Mouse (Mus musculus) cortical plate, adult 2 months (tissue): Measurements from ENCODE around the gene H60b. TPM values are rescaled to one million over a fixed set of nuclear protein-coding genes. Genes with fewer than 3 reads are reported as not detected.
A peak's percentile ranks its signal among the peaks of the same experiment; 100 is the strongest.
"Not testable (repeated sequence)": the region's sequence is repeated elsewhere in the genome, so short reads cannot be mapped to it uniquely, and the experiment has no call there.

ENCODE experiments used
- H3K27ac ChIP-seq: fragments of 200-500 bp; 2 replicates; pipeline ENCODE4 v1.5.1; 2012; ENCODE audit warnings: low read length, control low read depth, inconsistent platforms; ENCODE audit not compliant: insufficient read depth
- H3K4me1 ChIP-seq: fragments of 200-500 bp; 2 replicates; pipeline ENCODE4 v1.6.1; 2011; ENCODE audit warnings: low read length; ENCODE audit not compliant: control insufficient read depth, insufficient read depth
- H3K4me3 ChIP-seq: fragments of 200-500 bp; 2 replicates; pipeline ENCODE4 v1.5.1; 2011; ENCODE audit warnings: mild to moderate bottlenecking, low read length, control low read depth; ENCODE audit not compliant: insufficient read depth
- CTCF ChIP-seq: fragments of 200-500 bp; IDR thresholded peaks from 2 replicates; pipeline ENCODE4 v1.5.1; 2011; ENCODE audit warnings: mild to moderate bottlenecking, control low read depth, low read length; ENCODE audit not compliant: insufficient read depth; ENCODE audit errors: extremely low read depth
- POLR2A ChIP-seq: fragments of 200-500 bp; IDR thresholded peaks from 2 replicates; pipeline ENCODE4 v1.6.1; 2011; ENCODE audit warnings: mild to moderate bottlenecking, low read length, control low read depth; ENCODE audit not compliant: insufficient read depth; ENCODE audit errors: extremely low read depth
- polyA plus RNA-seq: library from polyadenylated mRNA; depleted of rRNA; stranded (reverse); fragments of >200 nt; gene quantifications from 2 replicates; pipeline ENCODE4 v1.2.3, GENCODE M21; 2012

The H60b gene
- polyA plus RNA-seq, 1 experiment = 0.46 TPM

DNA sequence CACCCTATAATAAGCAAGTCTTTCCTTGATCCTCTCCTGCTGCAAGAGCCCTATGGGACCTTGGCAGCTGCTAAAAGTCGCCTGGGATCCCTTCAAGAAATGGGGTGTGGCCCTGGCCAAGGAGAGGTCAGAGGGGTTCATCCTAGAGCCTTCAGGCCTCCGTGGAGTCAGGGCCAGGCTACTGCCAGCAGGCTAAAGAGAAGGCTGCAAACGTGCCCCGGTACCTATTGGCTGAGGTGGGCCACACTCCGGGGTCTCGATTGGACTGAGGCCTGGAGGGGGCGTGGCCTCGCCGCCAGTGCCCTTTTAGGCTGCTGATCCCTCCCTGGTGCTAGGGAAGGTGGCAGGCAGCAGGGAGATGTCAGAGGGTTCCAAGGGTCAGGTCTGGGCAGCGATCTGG, 32.6 kb downstream of the H60b start:
- not testable (repeated sequence) for H3K27ac ChIP-seq, H3K4me3 ChIP-seq

DNA sequence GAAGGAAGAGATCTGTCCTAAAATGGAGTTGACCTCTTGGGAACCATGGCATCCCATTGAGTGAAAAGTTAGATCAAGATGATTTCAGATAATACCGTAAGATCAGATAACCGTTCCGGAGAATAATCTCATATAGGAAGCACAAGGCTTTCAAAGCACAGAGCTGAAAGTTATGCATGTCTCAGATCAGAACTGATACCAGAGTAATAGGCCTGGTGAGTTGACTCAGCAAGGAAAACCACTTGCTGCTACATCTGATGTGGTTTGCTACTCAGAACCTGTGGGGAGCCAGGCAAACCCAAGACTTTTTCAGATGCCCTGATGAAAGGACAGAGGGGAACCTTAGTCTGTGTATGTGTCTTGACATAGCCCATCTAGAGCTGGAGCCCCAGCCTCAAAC, 43.0 kb downstream of the H60b start:
- not testable (repeated sequence) for H3K4me3 ChIP-seq, H3K27ac ChIP-seq, H3K4me1 ChIP-seq

More for the DNA sequence above, 32.6 kb downstream of the H60b start:
- not testable (repeated sequence) for H3K4me1 ChIP-seq

DNA sequence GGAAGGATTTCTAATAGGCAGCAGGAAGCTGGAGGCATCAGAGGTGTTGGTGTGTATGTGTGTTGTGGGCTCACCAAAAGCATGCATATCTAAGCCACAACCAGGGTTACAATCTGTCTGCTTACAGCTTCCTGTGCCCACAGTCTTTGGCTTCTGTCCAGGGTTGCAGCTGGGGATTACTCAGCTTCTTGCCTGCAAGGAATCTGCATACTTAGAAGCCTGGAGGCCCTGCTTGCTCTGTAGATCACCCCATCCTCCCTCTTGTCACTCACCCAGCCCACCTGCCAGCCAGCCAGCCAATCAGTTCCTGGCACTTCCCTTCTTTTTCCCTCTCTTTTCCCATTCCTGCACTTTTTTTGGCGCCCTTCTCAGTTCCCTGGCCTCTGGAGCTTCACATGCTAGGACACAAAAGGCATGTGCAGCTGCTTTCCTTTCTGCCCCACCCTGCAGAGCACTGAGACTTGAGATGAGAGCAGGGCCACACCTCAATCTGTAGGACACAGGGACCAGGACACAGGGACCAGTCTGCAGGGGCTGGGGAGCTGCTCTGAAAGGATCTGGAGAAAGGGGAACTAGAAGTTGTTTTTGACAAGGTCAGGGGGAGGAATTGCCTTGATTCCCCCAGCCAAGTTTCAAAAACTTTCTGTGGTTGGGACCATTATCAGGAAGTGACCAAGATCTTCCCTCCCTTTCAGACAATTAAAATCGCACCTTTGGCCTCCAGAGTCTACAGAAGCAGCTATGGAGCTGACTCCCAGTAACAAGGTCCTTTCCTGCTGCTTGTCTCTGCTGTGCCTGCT, 44.6 kb downstream of the H60b start:
- not testable (repeated sequence) for H3K4me1 ChIP-seq, H3K4me3 ChIP-seq, H3K27ac ChIP-seq

DNA sequence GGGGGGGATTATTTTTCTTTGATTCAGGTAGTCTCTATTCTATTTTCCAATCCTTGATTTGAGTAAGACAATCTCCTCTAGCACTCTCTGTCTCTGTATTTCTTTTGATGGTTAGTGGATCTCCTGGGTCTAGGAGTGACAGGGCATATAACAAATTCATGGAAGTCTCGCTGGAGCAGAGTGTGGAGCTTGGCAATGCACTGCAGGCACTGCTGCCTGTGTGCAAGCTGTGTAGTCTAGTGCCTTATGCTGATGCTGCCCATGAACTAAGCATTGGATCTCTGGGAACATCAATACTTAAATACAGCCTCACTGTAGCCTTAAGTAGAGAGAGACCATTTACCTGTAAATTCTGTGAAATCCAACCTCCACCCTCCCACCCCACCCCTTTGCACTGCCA, 48.1 kb downstream of the H60b start:
- H3K4me3 ChIP-seq, H3K27ac ChIP-seq, H3K4me1 ChIP-seq: not testable (repeated sequence)

DNA sequence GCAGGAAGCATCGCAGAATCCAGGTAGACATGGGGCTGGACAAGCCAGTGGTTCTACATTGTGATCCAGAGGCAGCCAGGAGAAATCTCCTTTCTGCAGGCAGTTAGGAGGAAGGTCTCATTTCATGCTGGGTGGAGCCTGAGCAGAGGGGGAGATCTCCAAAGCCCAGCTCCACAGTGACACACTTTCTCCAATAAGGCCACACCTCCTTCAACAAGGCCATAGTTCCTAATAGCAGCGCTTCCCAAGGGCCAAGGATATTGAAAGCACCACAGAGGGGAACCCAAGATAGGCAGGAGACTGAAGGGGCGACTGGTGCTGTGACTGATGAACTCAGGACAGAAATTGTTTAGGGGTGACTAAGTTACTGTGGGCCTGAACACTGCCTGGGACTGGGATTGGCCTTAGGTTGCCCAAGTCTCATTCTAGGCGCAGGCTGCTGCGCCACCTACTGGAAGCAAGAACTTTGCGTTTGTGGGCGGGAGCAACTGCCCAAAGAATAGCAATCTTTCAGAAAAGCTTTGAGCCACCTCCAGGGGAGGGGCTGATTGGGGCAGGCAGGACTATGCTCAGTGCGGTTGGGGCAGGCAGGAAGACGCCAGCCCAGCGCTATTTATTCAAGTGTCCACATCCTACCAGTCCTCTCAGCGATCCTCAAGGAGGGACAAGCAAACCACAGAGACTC, 53.8 kb downstream of the H60b start:
- 0 out of 2 replicates have a peak, but pooled peaks have one; percentile 9 for TF ChIP-seq CTCF
- not testable (repeated sequence) for H3K27ac ChIP-seq, H3K4me1 ChIP-seq, H3K4me3 ChIP-seq

DNA sequence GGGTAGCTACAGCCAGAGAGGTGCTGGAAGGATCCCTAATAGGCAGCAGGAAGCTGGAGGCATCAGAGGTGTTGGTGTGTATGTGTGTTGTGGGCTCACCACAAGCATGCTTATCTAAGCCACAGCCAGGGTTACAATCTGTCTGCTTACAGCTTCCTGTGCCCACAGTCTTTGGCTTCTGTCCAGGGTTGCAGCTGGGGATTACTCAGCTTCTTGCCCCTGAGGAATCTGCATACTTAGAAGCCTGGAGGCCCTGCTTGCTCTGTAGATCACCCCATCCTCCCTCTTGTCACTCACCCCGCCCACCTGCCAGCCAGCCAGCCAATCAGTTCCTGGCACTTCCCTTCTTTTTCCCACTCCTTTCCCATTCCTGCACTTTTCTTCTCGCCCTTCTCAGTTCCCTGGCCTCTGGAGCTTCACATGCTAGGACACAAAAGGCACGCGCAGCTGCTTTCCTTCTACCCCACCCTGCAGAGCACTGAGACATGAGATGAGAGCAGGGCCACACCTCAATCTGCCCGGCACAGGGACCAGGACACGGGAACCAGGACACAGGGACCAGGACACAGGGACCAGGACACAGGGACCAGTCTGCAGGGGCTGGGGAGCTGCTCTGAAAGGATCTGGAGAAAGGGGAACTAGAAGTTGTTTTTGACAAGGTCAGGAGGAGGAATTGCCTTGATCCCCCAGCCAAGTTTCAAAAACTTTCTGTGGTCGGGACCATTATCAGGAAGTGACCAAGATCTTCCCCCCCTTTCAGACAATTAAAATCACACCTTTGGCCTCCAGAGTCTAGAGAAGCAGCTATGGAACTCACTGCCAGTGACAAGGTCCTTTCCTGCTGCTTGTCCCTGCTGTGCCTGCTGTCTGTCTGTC, 65.3 kb downstream of the H60b start:
- H3K4me3 ChIP-seq, H3K4me1 ChIP-seq, H3K27ac ChIP-seq: not testable (repeated sequence)

DNA sequence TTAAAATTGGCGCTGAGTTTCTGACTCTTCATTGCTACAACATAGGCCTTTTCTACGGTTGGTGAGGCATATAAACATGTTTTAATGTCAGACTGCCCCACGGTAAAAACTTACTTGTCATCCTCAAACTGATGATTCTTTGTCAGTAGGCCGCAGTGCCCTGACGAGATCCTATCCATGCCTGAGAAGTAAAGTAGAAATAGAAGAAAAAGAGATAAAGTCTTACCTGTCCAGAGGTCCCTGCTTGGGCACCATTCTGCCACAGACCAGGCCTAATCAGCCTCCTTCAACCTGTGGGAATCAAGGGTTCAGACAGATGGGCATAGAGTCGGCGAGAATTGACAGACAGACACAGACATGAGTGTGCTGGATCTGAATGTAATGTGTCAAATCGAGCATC, 106.7 kb downstream of the H60b start:
- Histone ChIP-seq H3K4me3 (no peak overlapping the region), H3K27ac (no peak overlapping the region), H3K4me1 (no peaks in the 10 kb centered on the region)
- TF ChIP-seq CTCF (no peak), POLR2A (no peak)

DNA sequence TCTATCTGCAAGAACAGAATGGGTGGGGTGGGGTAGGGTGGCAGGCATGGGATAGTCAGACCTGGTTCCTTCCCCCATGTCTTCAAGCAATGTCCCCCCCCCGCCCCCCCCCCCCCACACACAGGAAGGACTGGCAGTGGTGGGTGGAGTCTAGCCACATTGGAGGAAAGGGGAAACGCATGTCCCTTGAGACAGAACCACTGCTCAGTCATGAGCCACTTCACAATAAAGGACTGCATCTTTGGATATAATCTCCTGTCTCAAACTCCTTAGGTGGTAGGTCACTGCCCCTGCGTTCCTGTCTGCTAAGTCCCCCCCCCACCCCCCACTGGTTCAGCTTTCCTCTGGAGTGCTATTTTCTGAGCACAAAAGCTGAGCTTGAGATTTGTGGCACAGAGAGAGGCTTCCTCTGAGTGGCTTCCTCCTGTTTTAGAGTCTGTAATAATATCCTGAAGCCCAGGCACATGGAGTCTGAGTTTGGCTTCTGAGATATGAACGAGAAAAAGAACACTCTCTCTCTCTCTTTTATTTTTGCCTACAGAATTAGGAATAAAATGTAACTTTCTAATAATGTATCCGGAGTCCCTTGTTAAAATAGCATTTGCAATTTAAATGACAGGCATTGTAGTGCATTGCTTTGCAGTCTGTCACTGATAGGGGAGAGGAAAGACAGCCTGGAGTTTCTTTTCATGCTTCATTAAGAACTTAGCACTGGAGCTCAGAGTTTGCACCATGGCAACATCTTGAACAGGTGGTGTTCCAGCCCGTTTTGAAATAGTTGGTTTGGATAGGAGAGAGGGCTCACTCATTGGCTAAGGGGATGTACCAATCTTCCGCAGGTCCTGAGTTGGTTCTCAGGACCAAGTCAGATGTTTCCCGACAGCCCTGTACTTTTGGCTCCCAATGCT, 112.7 kb downstream of the H60b start:
- H3K27ac ChIP-seq, H3K4me3 ChIP-seq, H3K4me1 ChIP-seq: not testable (repeated sequence)

DNA sequence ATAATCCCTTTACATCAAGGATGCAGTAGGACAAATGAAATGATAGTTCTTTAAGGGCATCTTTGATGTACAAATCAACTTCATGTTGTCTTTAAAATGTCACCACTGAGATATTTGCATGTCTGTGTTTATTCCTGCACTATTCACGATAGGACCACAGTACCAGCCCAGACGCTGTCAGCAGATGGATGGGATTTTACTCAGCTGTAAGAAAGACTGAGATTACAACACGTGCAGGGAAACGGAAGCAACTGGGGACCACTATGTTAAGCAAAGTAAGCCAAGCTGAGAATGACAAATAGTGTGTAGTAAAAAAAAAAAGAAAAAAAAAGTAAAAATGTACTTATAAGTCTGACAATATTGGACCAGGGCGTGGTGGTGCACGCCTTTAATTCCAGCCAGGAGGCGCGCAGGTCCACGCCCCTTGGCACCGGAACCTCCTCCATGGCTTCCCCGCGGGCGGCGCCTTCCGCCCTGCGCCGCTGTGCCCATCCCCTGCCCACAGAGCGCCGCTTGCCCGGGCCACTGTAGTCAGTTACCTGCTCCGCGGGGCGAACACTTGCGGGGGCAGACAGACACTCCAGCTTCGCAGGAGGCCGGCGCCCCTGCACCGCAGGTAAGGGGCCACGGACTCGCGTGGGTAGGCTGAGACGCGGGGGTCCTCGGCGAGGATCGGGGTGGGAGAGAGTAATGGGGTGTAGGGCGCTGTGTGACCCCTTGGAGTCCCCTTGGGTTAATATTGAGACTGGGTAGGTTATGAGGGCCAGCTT, 114.7 kb downstream of the H60b start:
- not testable (repeated sequence) for H3K4me3 ChIP-seq, H3K27ac ChIP-seq

More for the DNA sequence above, 114.7 kb downstream of the H60b start:
- not testable (repeated sequence) for H3K4me1 ChIP-seq
